Mouse (Mus musculus) ES-Bruce4 (cell line): Measurements from ENCODE around the gene Filip1.

Source experiments
- CTCF ChIP-seq: IDR thresholded peaks from one replicate; pipeline ENCODE4 v1.8.1; 2011; ENCODE audit warnings: low read depth, low read length
- EP300 ChIP-seq: IDR thresholded peaks from 2 replicates; pipeline ENCODE4 v1.6.1; 2011; ENCODE audit warnings: low read depth, low read length; ENCODE audit not compliant: insufficient read depth
- POLR2A ChIP-seq: IDR thresholded peaks from one replicate; pipeline ENCODE4 v1.8.1; 2011; ENCODE audit warnings: low read length; ENCODE audit not compliant: insufficient read depth

DNA sequence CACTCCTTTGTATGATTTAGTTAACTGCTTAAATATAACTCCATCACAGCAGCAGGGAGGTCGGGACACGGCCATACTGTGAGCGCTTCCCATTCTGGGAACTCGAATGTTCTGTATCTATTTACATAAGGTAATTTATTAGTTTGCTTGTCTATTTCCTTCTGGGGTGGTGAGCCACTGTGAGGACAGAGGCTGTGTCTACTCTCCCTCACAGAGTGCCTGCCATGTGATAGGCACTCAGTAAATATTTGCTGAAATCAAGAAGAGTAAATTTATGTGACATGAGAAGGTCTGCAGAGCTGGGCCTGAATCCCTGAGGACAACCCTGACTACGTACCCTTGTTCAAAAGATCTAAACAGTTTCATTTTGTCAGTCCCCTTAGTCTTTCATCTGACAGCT lies 143.1 kb downstream of the Filip1 start:
- TF ChIP-seq CTCF (no peak), POLR2A (no peak), EP300 (no peak)
